Mouse (Mus musculus): Measurements from ENCODE around the gene Ugt1a9.

Gene Ugt1a9

DNA sequence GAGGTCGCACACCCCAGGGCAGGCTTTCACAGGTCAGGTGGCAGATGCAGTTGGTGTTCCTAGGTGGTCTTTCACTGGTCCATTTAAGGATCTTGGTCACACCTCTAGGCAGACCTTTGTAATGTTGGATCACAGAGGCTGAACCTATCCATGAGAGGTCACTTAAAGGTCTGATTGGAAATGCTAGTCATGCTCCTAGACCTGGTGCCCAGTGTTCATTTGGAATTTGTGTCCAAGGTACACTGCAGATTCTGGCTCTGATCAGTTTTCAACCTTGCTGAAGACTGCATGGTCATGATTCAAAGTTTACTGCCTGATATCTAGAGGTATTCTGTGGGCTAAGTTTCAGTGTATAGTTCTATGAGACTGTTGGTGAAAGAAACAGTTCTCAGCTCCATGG, 109.1 kb downstream of the Ugt1a9 start:
- DNase-seq (ENCODE audit: extremely low read depth, low read depth): no peak

DNA sequence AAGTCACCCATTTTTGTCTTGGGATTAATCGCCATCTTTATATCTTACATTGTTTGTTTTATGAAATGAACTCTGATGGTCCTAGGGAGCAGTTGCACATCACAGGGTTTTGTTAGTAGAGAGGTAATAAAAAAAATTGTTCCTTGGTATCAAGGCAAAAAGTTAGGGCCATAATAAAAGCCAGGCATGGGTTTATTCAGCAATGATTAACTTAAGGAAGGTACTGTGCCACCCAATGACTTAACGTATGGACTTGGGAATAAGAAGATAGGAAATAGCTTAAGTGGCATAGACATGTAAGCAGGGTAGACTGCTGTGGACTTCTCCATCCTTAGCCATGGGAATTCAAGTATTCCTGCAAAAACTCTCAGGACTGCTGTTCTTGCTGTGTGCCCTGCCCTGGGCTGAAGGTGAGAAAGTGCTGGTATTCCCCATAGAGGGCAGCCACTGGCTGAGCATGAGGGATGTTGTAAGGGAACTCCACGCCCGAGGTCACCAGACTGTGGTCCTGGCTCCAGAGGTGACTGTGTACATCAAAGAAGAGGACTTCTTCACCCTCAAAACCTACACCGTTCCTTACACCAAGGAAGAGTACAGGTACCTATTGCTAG, 115.8 kb downstream of the Ugt1a9 start:
- DNase-seq (ENCODE audit: extremely low read depth, low read depth): no peak

DNA sequence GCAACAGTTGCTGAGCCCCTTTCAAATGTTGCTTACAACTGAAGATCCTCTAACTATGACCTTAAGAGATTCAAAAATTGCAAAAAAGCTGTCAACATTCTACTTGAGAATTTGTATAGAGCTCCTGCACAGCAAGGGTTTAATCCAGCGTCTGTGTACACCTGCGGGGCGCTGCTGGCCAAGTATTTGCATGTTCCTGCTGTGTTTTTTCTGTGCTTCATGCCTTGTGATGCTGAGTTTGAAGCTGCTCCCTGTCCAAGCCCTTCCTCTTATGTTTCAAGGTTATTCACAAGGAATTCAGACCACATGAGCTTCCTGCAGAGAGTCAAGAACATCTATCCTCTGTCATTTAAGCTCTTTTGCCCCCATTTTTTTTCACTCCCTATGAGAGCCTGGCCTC, 121.5 kb downstream of the Ugt1a9 start:
- DNase-seq (ENCODE audit: extremely low read depth, low read depth): no peak

DNA sequence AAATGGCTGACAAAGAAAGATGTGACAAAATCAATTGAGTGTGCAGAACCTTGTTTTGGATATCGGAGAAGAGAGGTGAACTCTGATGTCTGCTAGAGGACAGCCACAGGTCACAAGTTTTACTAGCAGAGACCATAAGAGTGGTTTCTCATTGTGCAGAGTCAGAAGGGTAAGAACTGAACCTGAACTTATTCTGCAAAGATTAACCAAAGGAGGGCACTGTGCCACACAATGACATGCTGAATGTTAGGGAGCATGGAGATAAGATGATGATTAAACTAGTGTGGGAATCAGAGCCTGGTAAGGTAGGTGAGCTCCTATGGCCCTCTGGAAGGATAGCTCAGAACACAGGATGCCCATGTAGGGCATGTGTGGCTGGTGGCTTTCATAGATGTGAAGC, 125.1 kb downstream of the Ugt1a9 start:
- DNase-seq (ENCODE audit: extremely low read depth, low read depth): no peak

GRCm38 (mm10) chr1:88197443-88197842, 126.8 kb downstream of the Ugt1a9 start:
- DNase-seq (ENCODE audit: extremely low read depth, low read depth): no peak

GRCm38 (mm10) chr1:88199996-88200395, 129.4 kb downstream of the Ugt1a9 start:
- DNase-seq (ENCODE audit: extremely low read depth, low read depth): no peak

DNA sequence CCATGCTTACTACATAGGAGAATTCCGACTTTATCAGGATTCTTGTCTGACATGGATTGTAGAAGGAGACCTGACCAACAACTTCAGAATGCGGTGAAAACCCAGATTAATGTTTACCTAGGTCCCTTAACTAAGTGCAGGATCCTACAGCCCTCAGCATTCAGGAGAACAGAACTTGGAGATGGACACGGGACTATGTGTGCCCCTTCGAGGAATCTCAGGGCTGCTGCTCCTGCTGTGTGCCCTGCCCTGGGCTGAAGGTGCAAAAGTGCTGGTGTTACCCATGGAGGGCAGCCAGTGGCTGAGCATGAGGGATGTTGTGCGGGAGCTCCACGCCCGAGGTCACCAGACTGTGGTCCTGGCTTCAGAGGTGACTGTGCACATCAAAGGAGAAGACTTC, 129.9 kb downstream of the Ugt1a9 start, which contains the start of gene Ugt1a2:
Ugt1a2 (plus strand) TSS at position 146 of the 400 bp plus-strand sequence.
- no peak for DNase-seq (ENCODE audit: extremely low read depth, low read depth)

- DNase-seq (ENCODE audit: extremely low read depth, low read depth): no peak
Measured at GRCm38 (mm10) chr1:88205294-88205922, 134.8 kb downstream of the Ugt1a9 start, which contains the start of gene Dnajb3. Gene Dnajb3, minus strand, starts transcription at chr1:88205782.

GRCm38 (mm10) chr1:88206843-88207479, 136.4 kb downstream of the Ugt1a9 start:
- peak; percentile 9 for DNase-seq (ENCODE audit: extremely low read depth, low read depth)

GRCm38 (mm10) chr1:88211812-88212211, 141.2 kb downstream of the Ugt1a9 start, which contains the start of gene Ugt1a1:
Gene Ugt1a1, plus strand, starts transcription at chr1:88211959.
- DNase-seq (ENCODE audit: extremely low read depth, low read depth): no peak

DNA sequence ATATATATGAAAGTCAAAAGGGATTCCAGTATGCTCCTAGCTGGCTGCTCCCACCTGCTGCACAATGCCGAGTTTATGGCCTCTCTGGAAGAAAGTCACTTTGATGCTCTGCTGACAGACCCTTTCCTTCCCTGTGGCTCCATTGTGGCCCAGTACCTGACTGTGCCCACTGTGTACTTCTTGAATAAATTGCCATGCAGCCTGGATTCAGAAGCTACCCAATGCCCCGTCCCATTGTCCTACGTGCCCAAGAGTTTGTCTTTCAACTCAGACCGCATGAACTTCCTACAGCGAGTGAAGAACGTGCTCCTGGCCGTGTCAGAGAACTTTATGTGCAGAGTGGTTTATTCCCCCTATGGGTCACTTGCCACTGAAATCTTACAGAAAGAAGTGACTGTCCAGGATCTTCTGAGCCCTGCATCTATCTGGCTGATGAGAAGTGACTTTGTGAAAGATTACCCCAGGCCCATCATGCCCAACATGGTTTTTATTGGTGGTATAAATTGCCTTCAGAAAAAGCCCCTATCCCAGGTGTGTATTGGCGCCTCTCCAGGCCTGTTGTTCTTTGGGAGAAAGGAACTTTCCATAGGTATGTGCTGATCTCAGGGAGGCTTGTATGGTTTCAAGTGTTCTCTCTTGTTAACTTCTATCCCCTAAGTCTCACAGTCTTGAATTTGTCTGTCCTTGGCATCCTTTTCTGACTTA, 141.9 kb downstream of the Ugt1a9 start:
- DNase-seq (ENCODE audit: extremely low read depth, low read depth): no peak

GRCm38 (mm10) chr1:88213061-88213460, 142.5 kb downstream of the Ugt1a9 start:
- DNase-seq (ENCODE audit: extremely low read depth, low read depth): no peak

DNA sequence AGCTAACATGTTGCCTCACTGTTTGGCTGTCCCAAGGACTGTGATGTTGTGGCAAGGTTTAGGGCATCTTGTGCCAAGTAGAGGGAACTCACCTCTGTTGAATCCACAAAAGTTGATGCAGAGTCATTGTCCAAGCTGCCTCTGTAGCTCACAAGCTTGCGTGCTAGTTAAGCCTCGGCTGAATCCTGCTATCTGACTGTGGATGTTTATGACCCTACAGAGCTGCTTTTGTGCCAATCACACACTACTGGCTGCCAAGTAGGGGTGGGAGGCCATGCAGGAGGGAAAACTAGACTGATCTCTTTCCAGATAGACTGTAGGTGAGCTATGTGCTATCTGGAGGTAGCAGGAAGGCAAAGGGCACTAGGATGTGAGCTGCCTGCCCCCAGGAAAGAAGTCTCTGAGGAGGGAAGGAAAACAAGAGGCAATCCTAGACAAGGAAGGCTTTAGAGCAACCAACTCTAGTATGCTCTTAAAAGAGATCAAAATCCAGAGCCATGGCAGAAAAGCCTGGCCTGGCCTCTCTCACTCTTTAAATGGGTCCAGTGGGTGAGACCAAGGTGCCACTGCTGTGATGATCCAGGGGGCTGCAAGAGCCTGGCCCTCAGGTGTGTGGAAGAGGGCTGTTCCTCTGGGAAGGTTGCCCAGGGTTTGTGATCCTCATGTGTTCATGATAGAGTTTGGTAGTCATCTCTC, 143.3 kb downstream of the Ugt1a9 start:
- DNase-seq (ENCODE audit: extremely low read depth, low read depth): no peak

GRCm38 (mm10) chr1:88214462-88214952, 143.9 kb downstream of the Ugt1a9 start:
- no peak for DNase-seq (ENCODE audit: extremely low read depth, low read depth)

DNA sequence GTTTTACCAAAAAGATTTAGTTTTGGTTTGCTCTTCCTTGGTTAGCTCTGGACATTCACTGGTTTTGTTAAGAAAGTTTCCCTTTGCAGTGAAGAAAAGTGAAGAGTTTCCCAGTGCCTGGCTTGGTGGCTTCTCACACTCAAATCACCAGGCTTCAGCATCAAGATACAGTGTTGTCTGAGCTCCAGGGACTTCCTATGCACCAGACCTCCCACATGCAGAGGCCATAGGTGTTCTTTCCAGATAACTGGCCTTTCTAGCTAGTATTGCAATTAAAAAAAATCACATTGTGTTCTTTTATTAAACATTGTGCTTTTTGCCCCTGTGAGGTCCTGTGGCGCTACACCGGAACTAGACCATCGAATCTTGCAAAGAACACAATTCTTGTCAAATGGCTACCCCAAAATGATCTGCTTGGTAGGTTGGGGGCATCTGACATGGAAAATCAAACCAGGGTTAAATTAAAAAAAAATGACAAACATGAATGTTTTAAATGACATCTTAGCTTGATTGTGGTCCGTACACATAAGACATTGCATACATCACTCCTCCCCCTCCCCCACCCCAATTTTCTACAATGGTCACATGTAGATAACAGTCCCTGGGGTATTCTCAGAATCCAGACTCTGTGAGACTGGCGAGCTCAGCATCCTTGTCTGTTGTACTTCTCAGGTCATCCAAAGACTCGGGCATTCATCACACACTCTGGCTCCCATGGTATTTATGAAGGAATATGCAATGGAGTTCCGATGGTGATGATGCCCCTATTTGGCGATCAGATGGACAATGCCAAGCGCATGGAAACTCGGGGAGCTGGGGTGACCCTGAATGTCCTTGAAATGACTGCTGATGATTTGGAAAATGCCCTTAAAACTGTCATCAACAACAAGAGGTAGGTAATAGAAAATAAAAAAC, 145.1 kb downstream of the Ugt1a9 start:
- DNase-seq (ENCODE audit: extremely low read depth, low read depth): no peak

DNA sequence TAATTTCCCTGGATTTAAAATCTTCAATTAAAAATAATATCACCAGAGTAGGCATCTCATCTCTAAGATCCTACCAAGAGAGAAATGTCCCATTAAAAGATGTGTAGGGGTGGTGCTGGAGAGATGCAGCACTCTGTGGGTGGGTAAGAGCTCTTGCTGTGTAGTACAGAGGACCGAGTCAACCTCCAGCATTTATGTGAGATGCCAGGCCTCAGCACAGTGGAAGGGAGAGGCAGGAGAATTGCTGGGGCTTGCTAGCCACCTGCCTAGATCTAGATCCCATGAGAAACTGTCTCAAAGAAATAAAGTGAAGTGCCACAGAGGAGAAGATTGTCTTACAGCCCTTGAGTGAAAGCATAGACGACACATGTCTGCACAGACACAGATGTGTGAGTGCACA, 146.0 kb downstream of the Ugt1a9 start:
- DNase-seq (ENCODE audit: extremely low read depth, low read depth): no peak

- no peak for DNase-seq (ENCODE audit: extremely low read depth, low read depth)
Measured at GRCm38 (mm10) chr1:88217144-88217543, 146.5 kb downstream of the Ugt1a9 start.

DNA sequence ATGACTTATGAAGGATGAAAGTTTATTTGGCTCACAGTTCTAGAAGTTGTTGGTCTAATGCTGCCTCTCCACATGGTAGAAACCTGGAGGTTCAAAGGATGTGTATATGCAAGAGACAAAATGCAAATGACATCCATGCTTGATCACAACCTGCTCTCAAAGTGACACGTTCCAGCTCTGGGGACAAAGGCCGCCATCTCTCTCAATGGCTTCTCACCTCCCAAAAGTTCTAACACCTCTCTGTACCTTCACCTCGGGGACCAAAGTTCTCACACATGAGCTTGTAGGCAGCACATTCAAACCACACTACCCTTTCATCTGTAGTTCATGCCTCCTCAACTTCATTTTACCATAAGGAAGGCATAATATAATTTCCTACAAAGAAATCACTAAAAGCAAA, 147.0 kb downstream of the Ugt1a9 start:
- no peak for DNase-seq (ENCODE audit: extremely low read depth, low read depth)

- DNase-seq (ENCODE audit: extremely low read depth, low read depth): no peak
Measured at GRCm38 (mm10) chr1:88218051-88218450, 147.5 kb downstream of the Ugt1a9 start.

DNA sequence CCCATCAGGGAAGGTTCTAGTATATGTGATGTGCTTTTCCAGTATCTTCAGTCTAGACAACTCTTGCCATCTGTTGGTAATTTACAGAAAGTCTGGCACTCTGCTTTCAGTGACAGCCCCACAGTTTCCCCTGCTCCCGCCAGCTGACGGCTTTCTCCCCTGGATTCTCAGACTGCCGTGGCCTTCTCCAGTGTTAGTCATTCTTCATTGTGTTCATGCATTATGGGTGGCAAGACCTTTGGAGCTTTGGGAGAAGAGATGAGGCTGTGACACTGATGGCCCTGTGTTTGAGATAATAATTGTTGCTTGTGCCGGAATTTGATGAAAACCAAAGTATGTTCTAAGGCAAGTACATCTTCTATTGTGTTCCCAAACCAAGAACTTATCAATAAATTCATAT, 148.0 kb downstream of the Ugt1a9 start:
- no peak for DNase-seq (ENCODE audit: extremely low read depth, low read depth)
